Mouse (Mus musculus): ENCODE data around the gene Klhl21. TPM values are rescaled to one million over a fixed set of nuclear protein-coding genes. Genes with fewer than 3 reads are reported as not detected.

Gene Klhl21
- polyA plus RNA-seq, 1 experiment from 2014 or later = 3.0 TPM

DNA sequence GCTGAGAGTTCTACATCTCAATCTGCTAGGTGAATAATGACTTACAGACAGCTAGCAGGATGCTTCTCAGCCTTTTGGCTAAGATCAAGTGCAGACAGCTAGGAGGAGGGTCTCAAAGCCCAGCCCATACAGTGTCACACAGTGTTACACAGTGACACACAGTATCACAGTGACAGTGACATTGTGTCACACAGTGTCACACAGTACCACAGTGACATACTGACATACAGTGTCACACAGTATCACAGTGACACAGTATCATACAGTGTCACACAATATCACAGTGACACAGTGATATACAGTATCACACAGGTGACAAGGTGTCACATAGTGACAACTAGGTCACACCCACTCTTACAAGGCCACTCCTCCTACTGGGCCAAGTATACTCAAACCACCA lies 58.7 kb downstream of the Klhl21 start:
- ATAC-seq (ENCODE audit: low FRiP score) = no peak
- Histone ChIP-seq H3K27me3 (ENCODE audit: control insufficient read depth, insufficient read depth, low read length) (no peaks in the 10 kb centered on the region), H3K36me3 (ENCODE audit: control insufficient read depth, insufficient read depth, low read length) (no peaks in the 10 kb centered on the region), H3K9me3 (ENCODE audit: control insufficient read depth, low read length) (no peaks in the 10 kb centered on the region), H3K4me3 (ENCODE audit: low read depth, low read length) (no peak overlapping the region), H3K9ac (ENCODE audit: low read depth, low read length) (no peak overlapping the region), H3K27ac (ENCODE audit: low read depth, low read length) (no peak overlapping the region), H3K4me2 (replicated peaks; ENCODE audit: low read depth, low read length) (no peak overlapping the region), H3K4me1 (replicated peaks; ENCODE audit: control insufficient read depth, insufficient read depth, low read length) (no peaks in the 10 kb centered on the region)
- DNase-seq (ENCODE audit: low spot score) = no peak

Other genes with a start within 250 kb of the Klhl21 start
- gene Camta1, start 146.9 kb upstream of the Klhl21 start, polyA plus RNA-seq (2014; fragmentation: Nextera tagmentation; extraction: Ambion mirVana) = 117 and 130 TPM in 2 replicates
- gene Dnajc11, start 75.1 kb upstream of the Klhl21 start, polyA plus RNA-seq (2014; fragmentation: Nextera tagmentation; extraction: Ambion mirVana) = 73.8 and 80.1 TPM in 2 replicates
- gene Thap3, start 19.8 kb upstream of the Klhl21 start, polyA plus RNA-seq (2014; fragmentation: Nextera tagmentation; extraction: Ambion mirVana) = 20.0 and 20.4 TPM in 2 replicates
- gene Phf13, start 12.5 kb upstream of the Klhl21 start, polyA plus RNA-seq (2014; fragmentation: Nextera tagmentation; extraction: Ambion mirVana) = 15.2 and 19.4 TPM in 2 replicates
- gene Zbtb48, start 18.9 kb downstream of the Klhl21 start, polyA plus RNA-seq (2014; fragmentation: Nextera tagmentation; extraction: Ambion mirVana) = 18.0 and 19.6 TPM in 2 replicates
- gene Tas1r1, start 29.8 kb downstream of the Klhl21 start, polyA plus RNA-seq (2014; fragmentation: Nextera tagmentation; extraction: Ambion mirVana) = 0.62 and 0.84 TPM in 2 replicates
- gene Nol9, start 30.5 kb downstream of the Klhl21 start, polyA plus RNA-seq (2014; fragmentation: Nextera tagmentation; extraction: Ambion mirVana) = 23.2 and 25.6 TPM in 2 replicates
- 4.0 and 4.6 TPM in 2 replicates for gene Plekhg5, start 63.7 kb downstream of the Klhl21 start, polyA plus RNA-seq (2014; fragmentation: Nextera tagmentation; extraction: Ambion mirVana)
- gene Tnfrsf25, start 107.1 kb downstream of the Klhl21 start, polyA plus RNA-seq (2014; fragmentation: Nextera tagmentation; extraction: Ambion mirVana) = 0.18 and 0.28 TPM in 2 replicates
- gene Espn, start 143.6 kb downstream of the Klhl21 start, polyA plus RNA-seq (2014; fragmentation: Nextera tagmentation; extraction: Ambion mirVana) = 1.4 and 2.0 TPM in 2 replicates
- 2.7 and 4.3 TPM in 2 replicates for gene Hes2, start 150.1 kb downstream of the Klhl21 start, polyA plus RNA-seq (2014; fragmentation: Nextera tagmentation; extraction: Ambion mirVana)
- 116 and 125 TPM in 2 replicates for gene Acot7, start 169.3 kb downstream of the Klhl21 start, polyA plus RNA-seq (2014; fragmentation: Nextera tagmentation; extraction: Ambion mirVana)